Mouse (Mus musculus) liver, embryonic 14.5 days (tissue): ENCODE results near the gene Ror1. TPM values are rescaled to one million over a fixed set of nuclear protein-coding genes. Genes with fewer than 3 reads are reported as not detected.

ENCODE experiments used
- ATAC-seq: fragments of 200-750 bp; cut with Nextera tagmentation; 2 replicates; pipeline ENCODE4 v1.8.0; 2017; ENCODE audit warnings: moderate number of reproducible peaks, mild to moderate bottlenecking, moderate library complexity; ENCODE audit not compliant: insufficient read depth
- DNase-seq, 3 experiments: peaks; one replicate each; pipeline ENCODE4 v3.0.0-alpha.2; 2012 to 2013; ENCODE audit warnings: low read depth in 3 of 3, low spot score in 3 of 3
- H3K27ac ChIP-seq: fragments of 300-500 bp; sonication (generic); 2 replicates; pipeline ENCODE4 v1.5.1; 2014; ENCODE audit warnings: moderate library complexity, mild to moderate bottlenecking, control low read depth, inconsistent platforms
- H3K27me3 ChIP-seq: fragments of 300-500 bp; sonication (generic); 2 replicates; pipeline ENCODE4 v1.6.1; 2014; ENCODE audit warnings: mild to moderate bottlenecking, low read length, moderate library complexity; ENCODE audit not compliant: control insufficient read depth, insufficient read depth
- H3K36me3 ChIP-seq: fragments of 300-500 bp; sonication (generic); replicated peaks from 2 replicates; pipeline ENCODE4 v1.6.1; 2014; ENCODE audit warnings: low read depth; ENCODE audit not compliant: control insufficient read depth, insufficient read depth
- H3K4me1 ChIP-seq, 2 experiments: fragments of 200-500 bp in 1 of 2; fragments of 300-500 bp in 1 of 2; sonication (generic) in 1 of 2; replicated peaks; 2 replicates each; pipeline ENCODE4 v1.6.1; 2012 to 2014; ENCODE audit warnings: antibody characterized with exemption in 1 of 2, inconsistent platforms in 1 of 2, low read length in 1 of 2; ENCODE audit not compliant: control insufficient read depth in 2 of 2, insufficient read depth in 2 of 2
- H3K4me2 ChIP-seq: fragments of 300-500 bp; sonication (generic); 2 replicates; pipeline ENCODE4 v1.6.1; 2014; ENCODE audit warnings: low read depth, mild to moderate bottlenecking, control low read depth, moderate library complexity
- H3K4me3 ChIP-seq, 2 experiments: fragments of 200-500 bp in 1 of 2; fragments of 300-500 bp in 1 of 2; sonication (generic) in 1 of 2; 2 replicates each; pipeline ENCODE4 v1.5.1; 2012 to 2014; ENCODE audit warnings: low read depth in 2 of 2, low read length in 2 of 2, mild to moderate bottlenecking in 2 of 2, control low read depth in 1 of 2, inconsistent platforms in 1 of 2, moderate library complexity in 1 of 2; ENCODE audit not compliant: insufficient read depth in 1 of 2
- H3K9ac ChIP-seq: fragments of 300-500 bp; sonication (generic); replicated peaks from 2 replicates; pipeline ENCODE4 v1.6.1; 2014; ENCODE audit warnings: mild to moderate bottlenecking, control low read depth, moderate library complexity
- H3K9me3 ChIP-seq: fragments of 300-500 bp; sonication (generic); 2 replicates; pipeline ENCODE4 v1.6.1; 2016; ENCODE audit warnings: low read length, mixed read lengths; ENCODE audit not compliant: control insufficient read depth
- CTCF ChIP-seq: IDR thresholded peaks from 2 replicates; pipeline ENCODE4 v1.5.1; 2016; ENCODE audit warnings: antibody characterized with exemption, low read depth, control low read depth
- EP300 ChIP-seq: IDR thresholded peaks from 2 replicates; pipeline ENCODE4 v1.6.1; 2016; ENCODE audit warnings: antibody characterized with exemption, low read depth
- WGBS: fragments of 180-500 bp; shearing (Covaris S2); extraction: QIAGEN DNeasy Blood & Tissue Kit; methylation state at CpG from one replicate; pipeline ENCODE4 v1.1.7; 2014; ENCODE audit not compliant: insufficient replicate concordance; 5-methylcytosine and 5-hydroxymethylcytosine counted together
- polyA plus RNA-seq, 2 experiments: library from polyadenylated mRNA; depleted of rRNA in 1 of 2; stranded (reverse) in 1 of 2; unstranded in 1 of 2; fragments of >200 nt; fragmentation: Nextera tagmentation in 1 of 2; extraction: Ambion mirVana in 1 of 2; gene quantifications; 2 replicates each; pipeline versions ENCODE4 v1.2.1 to v1.2.3; 2012 to 2014

The Ror1 gene
- polyA plus RNA-seq, 2 experiments, result 0.08 to 0.23 TPM

DNA sequence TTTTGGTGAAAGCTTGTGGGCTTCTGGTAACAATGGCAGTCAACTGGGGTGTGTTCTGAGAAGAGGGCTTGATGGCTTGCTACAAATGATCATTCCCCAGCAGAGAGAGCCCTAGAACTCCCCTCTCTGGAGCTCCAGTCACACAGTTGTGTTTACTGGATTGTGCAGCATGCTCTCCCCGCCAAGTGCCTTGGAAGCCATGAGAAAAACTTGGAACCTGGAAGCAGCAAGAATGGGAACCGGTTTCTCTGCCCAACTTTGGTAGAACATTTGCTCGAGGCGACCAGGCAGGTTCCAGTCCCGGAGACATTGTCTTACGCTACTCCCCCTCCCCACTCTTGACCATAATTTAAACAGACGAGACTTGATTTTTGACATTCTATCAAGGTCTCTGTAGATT, 80.0 kb downstream of the Ror1 start:
- ATAC-seq (no peak), DNase-seq (no peak)
- H3K4me3 ChIP-seq, result no peak overlapping the region
- no peak overlapping the region for H3K9ac ChIP-seq
- WGBS, result 66% methylated on average over 7 of the region's 7 CpGs
- TF ChIP-seq EP300 (no peak), CTCF (no peak)
- H3K27ac ChIP-seq, result no peak overlapping the region
- H3K9me3 ChIP-seq, result no peaks in the 10 kb centered on the region
- no peaks in the 10 kb centered on the region for H3K27me3 ChIP-seq
- H3K4me1 ChIP-seq, result no peaks in the 10 kb centered on the region
- no peaks in the 10 kb centered on the region for H3K36me3 ChIP-seq
- no peak overlapping the region for H3K4me2 ChIP-seq

DNA sequence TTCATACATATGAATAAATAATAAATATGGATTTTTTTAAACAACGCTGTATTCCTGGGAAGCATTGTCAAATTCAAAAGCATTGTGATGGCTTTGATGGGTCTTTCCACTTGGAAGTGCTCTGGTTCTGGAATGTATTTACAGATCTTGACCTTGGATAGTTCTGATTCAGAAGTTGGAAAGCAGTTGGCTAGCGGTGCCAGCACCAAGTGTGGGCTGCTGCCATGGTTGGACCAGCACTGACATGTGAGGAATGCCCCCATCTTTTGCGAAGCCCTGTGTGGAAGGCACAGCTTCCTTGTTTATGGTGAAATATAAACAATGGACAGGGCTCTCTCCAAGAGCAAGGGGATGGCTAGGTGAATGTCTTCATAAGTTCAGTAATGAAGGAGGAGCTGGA, 82.7 kb downstream of the Ror1 start:
- H3K4me3 ChIP-seq, result no peak overlapping the region
- TF ChIP-seq CTCF (no peak), EP300 (no peak)
- H3K4me1 ChIP-seq, result no peaks in the 10 kb centered on the region
- WGBS, result 61% methylated on average over 3 of the region's 3 CpGs
- H3K9me3 ChIP-seq, result no peaks in the 10 kb centered on the region
- ATAC-seq, result no peak
- H3K9ac ChIP-seq, result no peak overlapping the region
- H3K36me3 ChIP-seq, result no peaks in the 10 kb centered on the region
- no peaks in the 10 kb centered on the region for H3K27me3 ChIP-seq
- no peak for DNase-seq
- H3K4me2 ChIP-seq, result no peak overlapping the region
- no peak overlapping the region for H3K27ac ChIP-seq

DNA sequence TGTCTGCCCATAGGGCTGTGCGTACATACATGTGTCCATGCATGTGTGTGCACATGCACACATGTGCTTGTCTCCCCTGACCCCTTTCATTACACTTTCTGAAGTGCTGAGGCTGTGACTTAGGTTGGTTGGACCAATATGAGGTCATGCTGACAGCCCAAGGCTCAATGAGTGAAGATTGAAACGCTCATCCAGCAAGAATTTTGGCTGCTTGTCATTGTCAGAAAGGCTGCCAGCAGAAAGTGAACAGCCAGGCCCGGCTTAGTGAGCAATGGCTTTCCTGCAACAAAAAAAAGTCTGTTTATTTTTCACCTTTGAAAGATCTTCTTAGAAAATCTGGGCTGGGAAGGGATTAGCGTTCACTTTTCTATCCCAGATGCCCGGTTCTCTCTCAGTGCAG, 86.1 kb downstream of the Ror1 start:
- H3K4me1 ChIP-seq, result no peaks in the 10 kb centered on the region
- WGBS, result 64% methylated on average over 5 of the region's 5 CpGs
- no peak for TF ChIP-seq CTCF
- no peak for TF ChIP-seq EP300
- no peaks in the 10 kb centered on the region for H3K27me3 ChIP-seq
- no peaks in the 10 kb centered on the region for H3K36me3 ChIP-seq
- no peak overlapping the region for H3K27ac ChIP-seq
- H3K4me3 ChIP-seq, result no peak overlapping the region
- ATAC-seq (no peak), DNase-seq (no peak)
- H3K9ac ChIP-seq, result no peak overlapping the region
- no peaks in the 10 kb centered on the region for H3K9me3 ChIP-seq
- no peak overlapping the region for H3K4me2 ChIP-seq

DNA sequence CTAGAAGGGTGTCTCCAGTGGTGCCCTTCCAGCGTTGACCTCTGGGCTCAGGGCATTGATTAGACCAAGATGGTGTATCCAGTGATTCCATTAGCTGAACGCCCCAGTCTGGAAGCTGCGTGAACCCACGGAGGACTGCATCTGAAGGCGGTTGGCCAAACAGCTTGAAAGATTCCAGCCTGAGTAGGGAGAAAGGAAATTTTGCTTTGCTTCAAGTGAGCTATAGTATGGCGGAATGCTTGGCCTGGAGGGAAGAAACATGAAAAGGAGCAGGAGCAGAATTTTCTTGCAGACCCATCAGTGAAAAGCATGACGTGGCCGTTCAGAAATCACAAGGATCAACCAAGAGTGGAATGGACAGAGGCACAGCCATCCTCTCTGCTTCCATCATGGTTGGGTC, 91.2 kb downstream of the Ror1 start:
- TF ChIP-seq EP300 (no peak), CTCF (no peak)
- H3K9me3 ChIP-seq, result no peaks in the 10 kb centered on the region
- ATAC-seq (no peak), DNase-seq (no peak)
- H3K27me3 ChIP-seq, result no peaks in the 10 kb centered on the region
- H3K4me2 ChIP-seq, result no peak overlapping the region
- 0 out of 4 replicates have a peak, but pooled peaks cover 0 to 3% of the 10 kb centered on the region in 2 experiments for H3K4me1 ChIP-seq
- WGBS, result 70% methylated on average over 8 of the region's 8 CpGs
- no peaks in the 10 kb centered on the region for H3K36me3 ChIP-seq
- no peak overlapping the region for H3K9ac ChIP-seq
- no peak overlapping the region for H3K4me3 ChIP-seq
- no peak overlapping the region for H3K27ac ChIP-seq

DNA sequence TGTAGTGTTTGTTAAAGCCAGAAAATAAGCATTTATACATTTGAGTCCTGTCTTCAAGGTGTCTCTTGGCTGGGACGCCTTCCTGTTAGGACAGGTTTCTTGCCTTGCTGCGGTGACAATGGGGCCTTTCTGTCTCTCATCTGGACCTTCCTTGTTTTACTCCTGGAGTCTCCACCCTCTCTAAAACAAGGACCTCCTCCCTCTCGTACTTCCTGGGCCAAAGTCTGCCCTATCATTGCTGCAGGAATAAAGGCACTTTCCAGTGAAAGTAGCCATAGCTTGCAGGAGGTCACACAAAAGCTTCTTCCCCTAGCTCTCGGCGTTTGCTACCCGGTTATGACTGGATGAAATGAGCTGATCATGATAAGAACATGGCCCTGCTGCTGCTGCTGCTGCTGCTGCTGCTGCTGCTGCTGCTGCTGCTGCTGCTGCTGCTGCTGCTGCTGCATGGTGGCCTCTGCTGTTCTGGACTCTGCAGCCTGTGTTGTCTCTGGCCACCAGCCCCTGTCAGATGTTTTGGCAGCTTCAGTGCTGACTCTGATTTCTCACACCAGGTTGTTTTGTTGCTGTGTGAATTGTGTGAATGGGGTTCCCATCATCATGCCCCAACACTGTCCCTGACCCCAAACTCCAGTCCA, 92.1 kb downstream of the Ror1 start:
- no peaks in the 10 kb centered on the region for H3K36me3 ChIP-seq
- 34% methylated on average over 6 of the region's 6 CpGs for WGBS
- H3K4me2 ChIP-seq, result no peak overlapping the region
- no peaks in the 10 kb centered on the region for H3K9me3 ChIP-seq
- no peak overlapping the region for H3K9ac ChIP-seq
- no peaks in the 10 kb centered on the region for H3K27me3 ChIP-seq
- ATAC-seq (no peak), DNase-seq (no peak)
- no peak overlapping the region for H3K27ac ChIP-seq
- H3K4me1 ChIP-seq, result 0 out of 4 replicates have a peak, but pooled peaks cover 0 to 3% of the 10 kb centered on the region in 2 experiments
- TF ChIP-seq CTCF, result no peak
- TF ChIP-seq EP300, result no peak
- H3K4me3 ChIP-seq, result no peak overlapping the region
